Mouse (Mus musculus): ENCODE measurements at regions not wholly inside any gene's neighbourhood (a gene's known extent, or its start where the extent isn't known, plus 50 kb on each side); places are given as distances from the start of the nearest gene placed in this dataset.

DNA sequence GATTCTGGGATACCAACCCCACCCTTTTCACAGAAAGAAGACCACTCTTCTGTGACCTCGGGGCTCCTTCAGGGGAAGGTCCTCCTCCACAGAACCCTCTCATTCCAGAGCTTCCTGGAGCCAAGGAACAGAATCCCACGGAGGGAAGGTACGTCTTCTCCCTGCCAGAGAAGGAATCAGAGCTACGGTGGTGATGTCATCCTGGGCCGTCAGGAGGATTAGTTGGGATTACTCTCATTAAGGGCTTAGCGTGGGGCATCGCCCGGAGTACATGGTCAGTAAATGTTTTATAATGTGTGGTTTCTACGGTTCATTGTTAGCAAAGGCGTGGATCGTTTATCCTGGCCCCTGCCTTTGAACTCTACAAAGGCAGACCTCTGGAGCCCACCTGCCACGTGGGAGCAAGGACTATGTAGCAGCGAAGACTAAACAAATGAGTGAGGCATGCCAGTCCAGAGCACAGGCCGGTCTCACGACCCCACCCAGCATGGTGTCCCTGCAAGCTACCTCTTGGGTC, 221.1 kb downstream of the Uaca start:
- TF ChIP-seq CTCF (IDR thresholded peaks at IDR 0.05; ENCODE audit: low read depth, low read length) (no peak), GATA1 (IDR thresholded peaks at IDR 0.05; ENCODE audit: borderline replicate concordance, low read length) (no peak), GATA2 (IDR thresholded peaks at IDR 0.05; ENCODE audit: borderline replicate concordance, low read depth, low read length) (no peak)
